Mouse (Mus musculus) gastrocnemius, postnatal 36 days (tissue): ENCODE results near the gene 9130023H24Rik. TPM values are rescaled to one million over a fixed set of nuclear protein-coding genes. Genes with fewer than 3 reads are reported as not detected.

Experiments used
- DNase-seq, 2 experiments: peaks; one replicate each; pipeline ENCODE4 v3.0.0; 2022
- intact Hi-C: fragments of 180-260 bp; cut with DNase I; formaldehyde crosslinking; loops from one replicate; pipeline ENCODE4 v1.15.1; 2025
- total RNA-seq, 2 experiments: library from RNA; stranded (reverse); gene quantifications; 2 replicates each; pipeline ENCODE4 v1.2.3; 2021

9130023H24Rik gene
- total RNA-seq, 2 experiments from 2014 or later, result 1.4 to 1.7 TPM

DNA sequence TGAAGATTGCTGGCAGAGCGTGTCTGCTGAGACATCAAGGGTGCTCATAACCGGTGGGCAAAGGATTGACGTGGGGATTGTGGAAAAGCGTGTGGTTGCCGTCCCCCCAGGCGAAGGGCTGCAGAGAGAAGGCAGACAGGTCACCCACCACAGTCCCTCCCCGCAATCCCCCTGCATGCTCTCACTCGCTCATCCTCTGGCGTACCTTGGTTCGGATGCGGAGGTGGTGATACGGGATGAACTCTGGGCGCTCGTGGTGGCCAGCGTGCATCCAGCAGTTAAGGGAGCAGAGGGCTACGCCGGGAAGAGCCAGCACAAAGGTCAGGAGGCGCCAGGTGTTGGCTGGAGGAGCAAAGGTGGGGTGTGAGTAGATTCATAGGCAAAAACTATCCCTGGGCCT, 32.1 kb downstream of the 9130023H24Rik start:
- intact Hi-C loops, result loop anchor here (5.0 kb wide), 1 partner anchor 198 kb away; no protein-coding TSS in a partner anchor
- DNase-seq, result peak in 1 of 2 experiments; percentile 23

DNA sequence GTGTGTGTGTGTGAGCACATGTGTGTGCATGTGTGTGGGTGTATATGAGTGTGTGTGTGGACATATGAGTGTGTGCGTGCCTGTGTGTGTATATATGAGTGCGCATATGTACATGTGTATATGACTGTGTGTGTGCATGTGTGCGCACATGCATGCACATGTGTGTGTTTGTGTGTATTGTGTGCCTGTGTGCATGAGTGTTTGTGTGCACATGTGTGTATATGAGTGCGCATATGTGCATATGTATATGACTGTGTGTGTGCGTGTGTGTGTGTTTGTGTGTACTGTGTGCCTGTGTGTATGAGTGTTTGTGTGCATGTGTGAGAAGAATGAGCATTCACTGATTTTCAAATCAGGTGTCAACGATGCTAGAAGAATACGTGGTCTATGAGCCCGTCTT, 33.7 kb downstream of the 9130023H24Rik start:
- intact Hi-C loops, result no loop called here
- no peak for DNase-seq

DNA sequence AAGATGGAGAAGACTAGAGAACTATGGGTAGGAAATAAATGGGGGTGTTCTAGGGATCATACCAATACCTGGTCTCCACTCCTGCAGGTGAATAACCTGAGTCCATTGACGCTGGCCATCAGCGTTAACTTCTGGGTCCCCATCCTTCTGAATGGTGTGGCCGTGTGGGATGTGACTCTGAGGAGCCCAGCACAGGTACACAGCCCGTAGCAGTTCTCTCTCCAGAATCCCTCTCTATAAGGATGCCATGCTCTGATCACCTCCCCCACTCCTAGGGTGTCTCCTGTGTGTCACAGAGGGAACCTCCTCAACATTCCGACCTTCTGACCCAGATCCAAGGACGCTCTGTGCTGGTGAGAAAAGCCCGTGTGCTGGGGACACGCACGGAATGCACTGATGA, 34.8 kb downstream of the 9130023H24Rik start:
- intact Hi-C loops, result no loop called here
- DNase-seq, result no peak

DNA sequence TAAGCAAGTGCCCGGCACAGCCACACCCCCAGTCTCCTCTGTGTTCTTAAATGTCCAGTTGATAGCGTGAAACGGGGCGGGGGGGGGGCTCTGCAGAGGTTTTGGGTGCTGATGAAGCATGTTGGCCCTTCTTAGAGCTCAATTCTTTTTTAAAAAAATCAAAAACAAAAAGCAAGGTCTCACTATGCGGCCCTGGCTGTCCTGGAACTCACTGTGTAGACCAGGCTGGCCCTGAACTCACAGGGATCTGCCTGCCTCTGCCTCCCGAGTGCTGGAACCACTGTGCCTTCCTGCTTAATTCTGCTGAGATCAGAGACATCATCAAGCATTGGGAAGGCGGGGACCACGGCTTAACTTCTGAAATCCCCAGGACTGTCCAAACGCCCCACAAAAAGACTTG, 36.2 kb downstream of the 9130023H24Rik start:
- intact Hi-C loops, result no loop called here
- DNase-seq, result no peak

Other genes starting within 250 kb of the 9130023H24Rik start
- 1 to 10 TPM; 1.2 to 1.6 TPM for gene Pycard, start 244.2 kb downstream of the 9130023H24Rik start, total RNA-seq
- 100 to 1,000 TPM; 200 to 226 TPM for gene Trim72, start 234.1 kb downstream of the 9130023H24Rik start, total RNA-seq
- 1 to 10 TPM; 1.6 TPM for gene Itgam, start 175.4 kb downstream of the 9130023H24Rik start, total RNA-seq
- under 1 TPM in 1 of 2 experiments, not detected in 1; 0.05 TPM for gene Gm49368, start 175.3 kb downstream of the 9130023H24Rik start, total RNA-seq
- under 1 TPM; 0.15 to 0.67 TPM for gene Itgax, start 108.5 kb downstream of the 9130023H24Rik start, total RNA-seq
- not detected for gene Itgad, start 83.7 kb downstream of the 9130023H24Rik start, total RNA-seq
- gene Cox6a2, start 31.6 kb downstream of the 9130023H24Rik start, total RNA-seq, result 1,000 to 10,000 TPM; 1,297 to 1,662 TPM
- gene Armc5, start 689 bp downstream of the 9130023H24Rik start, total RNA-seq, result 1 to 10 TPM; 8.0 to 8.5 TPM
- 1 to 10 TPM; 5.3 to 6.1 TPM for gene Tgfb1i1, start 8.8 kb upstream of the 9130023H24Rik start, total RNA-seq
- gene Slc5a2, start 27.6 kb upstream of the 9130023H24Rik start, total RNA-seq, result not detected
- gene BC017158, start 60.1 kb upstream of the 9130023H24Rik start, total RNA-seq, result 1 to 10 TPM; 2.5 to 2.6 TPM
- gene Rgs10, start 180.7 kb upstream of the 9130023H24Rik start, total RNA-seq, result 1 to 10 TPM; 3.1 to 3.4 TPM
- 10 to 100 TPM; 35.3 to 38.8 TPM for gene Tial1, start 223.7 kb upstream of the 9130023H24Rik start, total RNA-seq